Mouse (Mus musculus): ENCODE data around the gene Rab3b. TPM values are rescaled to one million over a fixed set of nuclear protein-coding genes. Genes with fewer than 3 reads are reported as not detected.

Rab3b gene
- total and polyA plus RNA-seq, 3 experiments: 0.11 TPM; not detected in 2

DNA sequence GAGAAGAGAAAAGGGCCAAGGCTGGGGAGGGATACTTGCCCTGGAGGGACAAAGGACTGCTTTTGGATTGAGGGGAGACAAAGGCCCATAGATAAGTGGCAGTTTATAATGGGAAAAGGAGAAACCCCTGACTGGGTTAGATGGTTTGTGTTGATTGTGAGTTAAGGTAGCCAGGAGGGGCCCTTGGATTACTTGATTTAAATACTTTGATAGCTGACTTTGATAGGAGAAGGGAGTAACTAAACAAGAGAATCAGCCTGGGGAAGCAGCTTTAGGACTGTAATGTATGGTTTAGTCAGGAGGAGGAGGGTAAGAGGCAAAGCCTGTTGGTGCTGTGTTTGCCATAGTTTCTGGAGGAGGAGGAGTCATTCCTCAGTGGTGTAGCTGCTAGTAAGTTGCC, 35.5 kb upstream of the Rab3b start:
- TF ChIP-seq CHD1 (IDR thresholded peaks at IDR 0.05; ENCODE audit: low read depth, low read length) (no peak), HCFC1 (IDR thresholded peaks at IDR 0.05; ENCODE audit: low read depth, low read length) (no peak), NELFE (IDR thresholded peaks at IDR 0.05; ENCODE audit: low read depth, low read length) (no peak), GATA1 (IDR thresholded peaks at IDR 0.05; ENCODE audit: low read depth, low read length) (no peak), TCF12 (IDR thresholded peaks at IDR 0.05; ENCODE audit: low read depth, low read length) (no peak), UBTF (IDR thresholded peaks at IDR 0.05; ENCODE audit: borderline replicate concordance, insufficient read depth, low read depth, low read length) (no peak), ZC3H11A (IDR thresholded peaks at IDR 0.05; ENCODE audit: low read depth, low read length) (no peak), USF1 (IDR thresholded peaks at IDR 0.05; ENCODE audit: low read depth, low read length) (no peak), EP300 (IDR thresholded peaks at IDR 0.05; ENCODE audit: low read depth in 1 of 2, low read length in 2 of 2) (no peak), POLR2A (IDR thresholded peaks at IDR 0.05; ENCODE audit: control insufficient read depth in 1 of 2, insufficient read depth in 1 of 2, low read depth in 1 of 2, low read length in 2 of 2, poor library complexity in 1 of 2) (no peak), CTCF (IDR thresholded peaks at IDR 0.05 in 2 of 3, conservative IDR thresholded peaks at IDR 0.05 in 1 of 3; ENCODE audit: control insufficient read depth in 1 of 3, insufficient read depth in 1 of 3, low read depth in 2 of 3, low read length in 3 of 3, poor library complexity in 1 of 3, severe bottlenecking in 1 of 3) (no peak), JUND (IDR thresholded peaks at IDR 0.05; ENCODE audit: low read depth, low read length) (no peak), MEF2A (IDR thresholded peaks at IDR 0.05; ENCODE audit: extremely low read depth, insufficient replicate concordance, low read depth, low read length, poor library complexity, severe bottlenecking) (no peak), ZMIZ1 (IDR thresholded peaks at IDR 0.05; ENCODE audit: low read depth, low read length) (no peak), ZNF384 (IDR thresholded peaks at IDR 0.05; ENCODE audit: low read depth, low read length) (no peak), USF2 (IDR thresholded peaks at IDR 0.05; ENCODE audit: borderline replicate concordance in 1 of 2, insufficient read depth in 1 of 2, low read depth in 1 of 2, low read length in 2 of 2) (no peak), RAD21 (IDR thresholded peaks at IDR 0.05; ENCODE audit: low read depth, low read length) (no peak)
- Histone ChIP-seq H3K9ac (ENCODE audit: control insufficient read depth, low read depth, low read length, poor library complexity, severe bottlenecking) (no peak overlapping the region), H3K27ac (ENCODE audit: control insufficient read depth, low read depth, low read length) (no peak overlapping the region)

DNA sequence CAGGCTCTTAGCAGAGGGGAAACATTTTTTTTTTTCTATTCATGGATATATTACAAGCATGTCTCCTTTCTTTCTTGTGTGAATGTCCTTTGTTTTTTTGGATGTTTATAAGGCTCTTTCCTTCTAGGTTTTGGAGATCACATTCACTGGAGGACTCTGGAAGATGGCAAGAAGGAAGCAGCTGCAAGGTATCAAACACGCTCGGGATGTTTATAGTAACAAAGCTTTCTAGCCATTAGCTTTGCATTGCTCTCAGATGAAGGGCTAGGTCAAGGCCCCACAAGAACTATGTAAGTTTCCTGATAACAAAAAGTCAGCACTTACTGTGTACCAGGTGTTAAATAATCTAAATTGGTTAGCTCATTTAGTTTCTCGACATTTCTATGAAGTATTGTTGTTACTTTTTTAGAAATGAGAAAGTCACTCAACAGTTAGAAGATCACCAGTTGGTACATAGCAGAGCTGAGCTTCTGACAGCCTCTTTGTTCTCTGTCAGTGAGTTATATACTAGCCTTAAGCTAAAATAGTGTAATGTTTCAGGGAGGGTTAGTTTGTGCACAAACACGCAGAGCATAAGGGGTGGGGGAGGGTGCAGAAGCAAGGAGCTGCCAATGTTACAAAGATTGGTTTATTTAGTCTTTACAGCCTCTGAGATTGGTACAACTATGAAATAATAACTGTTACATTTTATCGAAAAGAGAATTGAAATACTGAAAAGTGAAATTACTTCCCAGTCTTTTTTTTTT, 32.9 kb upstream of the Rab3b start:
- H3K27ac ChIP-seq (ENCODE audit: control insufficient read depth, low read depth, low read length): no peak overlapping the region
- TF ChIP-seq POLR2A (IDR thresholded peaks at IDR 0.05; ENCODE audit: control insufficient read depth in 1 of 2, insufficient read depth in 1 of 2, low read depth in 1 of 2, low read length in 2 of 2, poor library complexity in 1 of 2) (no peak), MYC (IDR thresholded peaks at IDR 0.05; ENCODE audit: low read depth, low read length) (no peak), E2F4 (IDR thresholded peaks at IDR 0.05; ENCODE audit: borderline replicate concordance, low read depth, low read length) (no peak)

More for the DNA sequence above, 35.5 kb upstream of the Rab3b start:
- no peaks in the 10 kb centered on the region for H3K27me3 ChIP-seq (ENCODE audit: control insufficient read depth in 1 of 2, insufficient read depth in 2 of 2, low read length in 2 of 2)
- no peaks in the 10 kb centered on the region for H3K9me3 ChIP-seq (replicated peaks; ENCODE audit: insufficient read depth, low read length)
- H3K79me2 ChIP-seq (ENCODE audit: control insufficient read depth, insufficient read depth, low read length, poor library complexity): peaks cover 10% of the 10 kb centered on the region
- H3K4me1 ChIP-seq (ENCODE audit: control insufficient read depth in 1 of 2, insufficient read depth in 2 of 2, low read length in 2 of 2): peaks cover 0 to 3% of the 10 kb centered on the region in 2 experiments; a peak in 1 of 4 replicates
- H3K4me3 ChIP-seq (ENCODE audit: control insufficient read depth in 1 of 2, insufficient read depth in 1 of 2, low read depth in 2 of 2, low read length in 2 of 2): no peak overlapping the region
- DNase-seq (ENCODE audit: low read depth, low spot score): no peak
- peaks cover 0 to 5% of the 10 kb centered on the region in 2 experiments; a peak in 2 of 4 replicates for H3K36me3 ChIP-seq (ENCODE audit: control insufficient read depth in 1 of 2, insufficient read depth in 2 of 2, low read length in 2 of 2)

More for the DNA sequence above, 32.9 kb upstream of the Rab3b start:
- Histone ChIP-seq H3K4me1 (ENCODE audit: control insufficient read depth in 1 of 2, insufficient read depth in 2 of 2, low read length in 2 of 2) (peaks cover 0 to 7% of the 10 kb centered on the region in 2 experiments; a peak in 2 of 4 replicates), H3K36me3 (ENCODE audit: control insufficient read depth in 1 of 2, insufficient read depth in 2 of 2, low read length in 2 of 2) (peaks cover 2 to 17% of the 10 kb centered on the region in 2 experiments; a peak in 3 of 4 replicates), H3K9me3 (replicated peaks; ENCODE audit: insufficient read depth, low read length) (no peaks in the 10 kb centered on the region), H3K79me2 (ENCODE audit: control insufficient read depth, insufficient read depth, low read length, poor library complexity) (peaks cover 29% of the 10 kb centered on the region), H3K4me3 (ENCODE audit: control insufficient read depth in 1 of 2, insufficient read depth in 1 of 2, low read depth in 2 of 2, low read length in 2 of 2) (no peak overlapping the region), H3K27me3 (ENCODE audit: control insufficient read depth in 1 of 2, insufficient read depth in 2 of 2, low read length in 2 of 2) (no peaks in the 10 kb centered on the region), H3K9ac (ENCODE audit: control insufficient read depth, low read depth, low read length, poor library complexity, severe bottlenecking) (no peak overlapping the region)
- no peak for DNase-seq (ENCODE audit: low read depth, low spot score)

All from MEL (cell line).